Mouse (Mus musculus): Measurements from ENCODE around the gene Gm28308.
A peak's percentile ranks its signal among the peaks of the same experiment; 100 is the strongest.

The Gm28308 gene

GRCm38 (mm10) chr6:52232568-52232965 is 19.4 kb upstream of the Gm28308 start:
- no peak for DNase-seq (ENCODE audit: low spot score)

- no peak for DNase-seq (ENCODE audit: low spot score)
Observed at GRCm38 (mm10) chr6:52231885-52232567, 18.9 kb upstream of the Gm28308 start.

- DNase-seq (ENCODE audit: low spot score), result no peak
Observed at GRCm38 (mm10) chr6:52230516-52231165, 17.5 kb upstream of the Gm28308 start, which contains the start of gene Hoxa9. Gene Hoxa9, minus strand, starts transcription at chr6:52231089.

DNA sequence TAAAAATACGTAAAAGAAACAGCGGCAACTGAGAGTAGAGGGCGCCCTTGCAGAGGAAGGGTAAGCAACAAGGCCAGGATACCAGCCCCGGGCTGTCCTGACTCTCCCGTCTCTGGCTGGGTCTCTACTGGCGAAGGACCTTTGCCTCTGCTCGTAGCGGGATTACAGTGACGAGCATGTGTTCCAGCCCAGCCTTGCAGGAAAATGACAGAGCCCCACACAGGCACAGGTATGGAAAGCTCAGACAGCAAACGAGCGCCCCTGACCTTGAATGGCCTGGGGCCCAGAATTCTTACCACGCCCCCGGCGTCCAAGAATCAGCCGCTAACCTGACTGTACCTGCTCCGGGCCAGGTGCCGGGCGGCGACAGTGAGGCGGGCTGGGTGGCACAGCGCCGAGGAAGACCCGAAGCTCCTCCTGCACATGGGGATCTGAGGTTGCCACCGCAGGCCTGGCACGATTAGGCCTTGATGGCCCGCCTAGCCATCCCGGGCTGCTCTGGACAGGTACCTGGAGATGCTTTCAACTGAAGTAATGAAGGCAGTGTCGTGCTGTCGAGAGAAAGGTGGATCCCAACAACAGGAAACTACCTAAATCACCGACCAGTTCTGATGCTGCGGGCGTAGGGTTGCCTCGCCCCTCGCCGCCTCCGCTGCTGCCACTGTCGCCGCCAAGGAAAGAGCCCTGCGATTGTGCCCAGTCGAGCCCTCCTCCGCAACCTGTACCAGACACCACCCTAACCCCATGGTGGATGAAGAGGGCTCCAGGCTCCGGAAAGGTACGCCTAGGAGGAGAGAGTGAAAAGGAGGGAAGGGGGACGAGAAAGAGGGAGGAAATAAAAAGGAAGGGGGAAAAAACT is 16.6 kb upstream of the Gm28308 start:
- DNase-seq (ENCODE audit: low spot score), result no peak

GRCm38 (mm10) chr6:52228475-52229465 is 15.6 kb upstream of the Gm28308 start:
- no peak for DNase-seq (ENCODE audit: low spot score)

GRCm38 (mm10) chr6:52227470-52228222 is 14.5 kb upstream of the Gm28308 start:
- no peak for DNase-seq (ENCODE audit: low spot score)

- no peak for DNase-seq (ENCODE audit: low spot score)
Observed at GRCm38 (mm10) chr6:52226569-52227257, 13.6 kb upstream of the Gm28308 start.

- no peak for DNase-seq (ENCODE audit: low spot score)
Observed at GRCm38 (mm10) chr6:52225612-52226568, 12.8 kb upstream of the Gm28308 start.

- no peak for DNase-seq (ENCODE audit: low spot score)
Observed at GRCm38 (mm10) chr6:52224895-52225611, 11.9 kb upstream of the Gm28308 start.

GRCm38 (mm10) chr6:52223939-52224760 is 11.0 kb upstream of the Gm28308 start:
- no peak for DNase-seq (ENCODE audit: low spot score)

- no peak for DNase-seq (ENCODE audit: low spot score)
Observed at GRCm38 (mm10) chr6:52222729-52223128, 9.6 kb upstream of the Gm28308 start.

DNA sequence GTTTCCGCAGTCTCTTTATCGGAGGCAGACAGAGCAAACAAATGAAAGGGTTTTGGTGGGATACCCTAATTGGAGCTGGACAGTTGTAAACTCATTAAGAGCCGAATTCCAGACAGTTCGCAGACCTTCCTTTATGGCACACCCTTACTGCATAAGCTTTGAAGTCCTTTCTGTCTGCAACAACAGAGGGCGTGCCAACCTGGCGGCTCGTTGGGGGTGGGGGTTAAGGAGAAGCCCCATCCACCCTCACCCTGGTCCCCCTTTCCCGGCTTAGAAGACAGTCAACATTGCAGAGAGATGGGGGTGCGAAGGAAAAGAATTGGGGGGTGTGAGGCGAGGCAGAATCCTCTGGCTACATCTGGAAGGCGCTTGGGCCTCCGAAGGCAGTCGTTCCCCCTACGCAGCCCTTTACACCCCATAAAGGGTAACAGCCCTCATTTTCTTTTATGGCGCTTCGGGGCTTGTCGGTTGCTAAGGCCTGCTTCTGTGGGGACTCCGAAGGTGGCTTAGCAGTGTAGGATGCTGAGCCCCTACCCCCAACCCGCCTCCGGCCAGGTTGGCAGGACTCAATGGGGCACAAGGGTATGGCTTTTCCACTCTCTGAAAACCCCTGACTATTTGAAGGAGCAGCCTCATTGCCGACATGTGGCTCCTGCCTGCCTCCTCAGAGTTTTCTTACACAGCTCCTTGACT is 9.0 kb upstream of the Gm28308 start:
- no peak for DNase-seq (ENCODE audit: low spot score)

DNA sequence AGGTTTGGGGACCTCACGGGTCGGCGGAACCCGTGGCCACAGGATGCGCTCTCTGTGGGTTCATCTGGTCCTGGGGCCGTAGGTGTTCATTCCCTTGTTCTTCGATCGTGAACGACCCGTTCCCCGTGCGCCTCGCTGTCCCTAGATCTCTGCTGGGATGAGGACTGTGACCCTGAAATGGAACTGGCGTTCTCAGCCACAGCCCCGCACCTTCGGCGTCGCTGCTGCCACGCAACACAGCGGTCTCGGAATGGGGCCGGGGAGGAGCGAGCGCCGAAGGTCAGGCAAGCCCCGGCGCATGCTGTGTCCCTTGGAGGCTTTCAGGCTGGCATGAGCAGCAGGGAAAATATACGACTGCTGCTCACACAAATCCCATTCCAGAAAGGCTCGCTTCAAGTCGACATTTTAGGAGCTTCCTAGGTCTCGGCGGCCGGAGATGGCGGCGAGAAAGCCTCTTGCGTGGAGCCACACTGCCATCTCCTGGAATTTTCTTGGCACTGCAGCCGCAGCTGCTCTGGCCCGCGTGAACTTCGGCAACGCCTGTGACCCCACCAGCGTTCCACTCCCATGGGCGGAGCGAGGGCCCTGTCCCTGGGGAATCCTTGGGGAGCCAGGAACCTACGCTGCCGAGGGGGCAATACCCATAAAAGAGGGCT is 8.3 kb upstream of the Gm28308 start, which contains the start of gene Hoxa7:
Hoxa7 (minus strand) TSS at position 518 of the 656 bp plus-strand sequence.
- peak; percentile 63 for DNase-seq (ENCODE audit: low spot score)

- no peak for DNase-seq (ENCODE audit: low spot score)
Observed at GRCm38 (mm10) chr6:52220865-52221310, 7.7 kb upstream of the Gm28308 start.

GRCm38 (mm10) chr6:52220003-52220864 is 7.1 kb upstream of the Gm28308 start:
- no peak for DNase-seq (ENCODE audit: low spot score)
